Mouse (Mus musculus) hindbrain, postnatal 0 days (tissue): ENCODE results near the gene Mrps18c. TPM values are rescaled to one million over a fixed set of nuclear protein-coding genes. Genes with fewer than 3 reads are reported as not detected.
A peak's percentile ranks its signal among the peaks of the same experiment; 100 is the strongest.

Source experiments
- ATAC-seq: fragments of 200-750 bp; cut with Nextera tagmentation; 2 replicates; pipeline ENCODE4 v1.8.0; 2017; ENCODE audit warnings: mild to moderate bottlenecking, moderate TSS enrichment, moderate library complexity
- DNase-seq: peaks from one replicate; pipeline ENCODE4 v3.0.0-alpha.2; 2015; ENCODE audit warnings: low spot score
- H3K27ac ChIP-seq: fragments of 300-500 bp; sonication (generic); 2 replicates; pipeline ENCODE4 v1.5.1; 2014; ENCODE audit warnings: mild to moderate bottlenecking
- H3K27me3 ChIP-seq: fragments of 300-500 bp; sonication (generic); 2 replicates; pipeline ENCODE4 v1.6.1; 2014; ENCODE audit warnings: low read length, mixed read lengths; ENCODE audit not compliant: insufficient read depth
- H3K36me3 ChIP-seq: fragments of 300-500 bp; sonication (generic); 2 replicates; pipeline ENCODE4 v1.6.1; 2014; ENCODE audit warnings: low read length, mixed read lengths; ENCODE audit not compliant: insufficient read depth
- H3K4me1 ChIP-seq: fragments of 300-500 bp; sonication (generic); 2 replicates; pipeline ENCODE4 v1.6.1; 2014; ENCODE audit warnings: antibody characterized with exemption, low read length, mixed read lengths; ENCODE audit not compliant: insufficient read depth
- H3K4me2 ChIP-seq: fragments of 300-500 bp; sonication (generic); 2 replicates; pipeline ENCODE4 v1.6.1; 2014; ENCODE audit warnings: low read depth, mild to moderate bottlenecking, low read length, moderate library complexity, mixed read lengths
- H3K4me3 ChIP-seq: fragments of 300-500 bp; sonication (generic); 2 replicates; pipeline ENCODE4 v1.5.1; 2014; ENCODE audit warnings: low read length
- H3K9ac ChIP-seq: fragments of 300-500 bp; sonication (generic); replicated peaks from 2 replicates; pipeline ENCODE4 v1.6.1; 2014; ENCODE audit warnings: mild to moderate bottlenecking, low read length, moderate library complexity, mixed read lengths
- H3K9me3 ChIP-seq: fragments of 300-500 bp; sonication (generic); 2 replicates; pipeline ENCODE4 v1.6.1; 2016; ENCODE audit warnings: low read length, mixed read lengths
- CTCF ChIP-seq: IDR thresholded peaks from 2 replicates; pipeline ENCODE4 v1.5.1; 2016; ENCODE audit warnings: antibody characterized with exemption, control low read depth, low read depth
- WGBS: fragments of 180-500 bp; shearing (Covaris S2); extraction: QIAGEN DNeasy Blood & Tissue Kit; methylation state at CpG from one replicate; pipeline ENCODE4 v1.1.7; 2014; 5-methylcytosine and 5-hydroxymethylcytosine counted together
- polyA plus RNA-seq: library from polyadenylated mRNA; unstranded; fragments of >200 nt; fragmentation: Nextera tagmentation; extraction: Ambion mirVana; gene quantifications from 2 replicates; pipeline ENCODE4 v1.2.1, GENCODE M21; 2015
- total RNA-seq: library from RNA; depleted of rRNA; stranded (reverse); fragments of >200 nt; gene quantifications from 2 replicates; pipeline ENCODE4 v1.2.3, GENCODE M21; 2014

Mrps18c gene
- total and polyA plus RNA-seq, 2 experiments from 2014 or later, result 26.3 to 192 TPM

DNA sequence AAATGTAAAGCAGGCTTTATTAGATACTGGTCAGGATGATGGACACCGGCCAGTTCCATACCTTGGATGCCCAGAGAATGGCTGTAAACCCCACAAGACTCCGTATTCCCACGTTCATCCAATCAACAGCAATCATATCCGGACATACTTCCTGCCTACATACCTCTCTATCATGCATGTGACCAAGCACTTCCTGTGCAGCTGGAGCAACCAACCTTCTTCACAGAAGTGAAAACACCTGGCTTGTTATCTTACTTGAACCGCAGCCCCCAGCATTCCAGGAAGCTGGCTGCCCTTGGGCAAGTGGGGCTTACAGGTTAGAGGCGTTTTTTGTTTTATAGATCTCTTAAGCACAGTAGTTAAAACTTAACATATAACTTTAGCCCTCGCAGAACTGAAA, 24.4 kb downstream of the Mrps18c start:
- DNase-seq (no peak), ATAC-seq (no peak)
- no peak overlapping the region for H3K27ac ChIP-seq
- no peaks in the 10 kb centered on the region for H3K9me3 ChIP-seq
- no peak for TF ChIP-seq CTCF
- H3K9ac ChIP-seq, result no peak overlapping the region
- H3K4me3 ChIP-seq, result no peak overlapping the region
- no peak overlapping the region for H3K4me2 ChIP-seq
- WGBS, result 90% methylated on average over 7 of the region's 7 CpGs
- no peaks in the 10 kb centered on the region for H3K27me3 ChIP-seq
- H3K4me1 ChIP-seq, result no peaks in the 10 kb centered on the region
- no peaks in the 10 kb centered on the region for H3K36me3 ChIP-seq

DNA sequence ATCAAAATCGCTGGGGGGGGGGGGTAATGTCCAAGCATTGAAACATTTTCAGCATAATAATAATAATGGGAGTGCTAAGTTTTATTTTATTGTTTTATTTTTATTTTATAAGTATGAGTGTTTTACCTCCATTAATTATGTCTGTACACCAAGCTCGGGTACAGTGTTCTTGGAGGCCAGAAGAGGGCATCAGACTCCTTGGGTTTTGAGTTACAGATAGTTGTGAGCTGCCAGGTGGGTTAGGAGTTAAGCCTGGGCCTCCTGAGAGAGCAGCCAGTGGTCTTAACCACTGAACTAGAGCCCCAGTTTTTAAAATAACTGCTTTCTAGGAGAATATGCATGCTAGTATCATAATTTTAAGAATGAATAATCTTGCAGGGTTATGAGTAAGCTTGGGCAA, 27.5 kb downstream of the Mrps18c start:
- Histone ChIP-seq H3K9me3 (no peaks in the 10 kb centered on the region), H3K4me3 (no peak overlapping the region), H3K4me1 (no peaks in the 10 kb centered on the region), H3K9ac (no peak overlapping the region), H3K27ac (no peak overlapping the region), H3K4me2 (no peak overlapping the region), H3K27me3 (no peaks in the 10 kb centered on the region), H3K36me3 (no peaks in the 10 kb centered on the region)
- WGBS, result 16% methylated on average over 2 of the region's 2 CpGs
- TF ChIP-seq CTCF, result peak; percentile 56
- DNase-seq (peak; percentile 31), ATAC-seq (no peak)

DNA sequence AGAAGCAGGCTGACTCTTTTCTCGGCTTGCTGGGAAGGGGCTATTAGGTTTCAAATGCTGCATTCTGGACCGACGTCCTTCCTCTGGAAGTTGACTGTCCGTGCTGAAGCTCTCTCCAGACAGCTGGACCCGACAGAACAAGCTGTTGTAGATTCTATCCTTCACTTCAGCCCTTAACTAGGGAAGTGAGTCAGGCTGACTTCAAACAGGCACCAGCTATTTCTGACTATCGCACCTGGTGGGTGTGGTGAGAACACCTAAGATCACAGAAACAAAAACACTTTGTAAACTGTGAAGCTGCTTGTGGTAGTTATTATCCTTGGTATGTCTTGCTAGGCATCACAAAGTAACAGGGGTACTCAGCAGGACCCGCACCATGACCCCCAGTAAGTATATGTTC, 28.1 kb downstream of the Mrps18c start:
- Histone ChIP-seq H3K4me3 (no peak overlapping the region), H3K4me1 (no peaks in the 10 kb centered on the region), H3K27ac (no peak overlapping the region), H3K36me3 (no peaks in the 10 kb centered on the region), H3K9me3 (no peaks in the 10 kb centered on the region), H3K9ac (no peak overlapping the region), H3K4me2 (no peak overlapping the region), H3K27me3 (no peaks in the 10 kb centered on the region)
- no peak for DNase-seq
- 79% methylated on average over 7 of the region's 7 CpGs for WGBS
- ATAC-seq, result no peak
- TF ChIP-seq CTCF, result no peak

DNA sequence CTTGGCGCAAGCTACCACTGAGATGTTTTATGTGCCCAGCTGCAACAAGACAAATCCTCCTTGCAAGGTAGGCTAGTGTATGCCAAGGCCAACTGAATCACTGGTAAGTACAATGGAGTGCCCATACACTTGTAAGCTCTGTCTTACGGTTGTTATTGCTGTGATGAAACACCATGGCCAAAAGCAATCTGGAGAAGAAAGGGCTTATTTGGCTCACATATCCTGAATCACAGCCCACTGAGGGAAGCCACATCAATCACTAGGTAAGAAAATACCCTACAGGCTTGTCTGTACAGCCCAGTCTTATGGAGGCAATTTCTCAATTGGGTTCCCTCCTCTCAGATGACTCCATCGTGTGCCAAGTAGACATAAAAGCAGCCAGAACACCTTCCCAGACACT, 30.3 kb downstream of the Mrps18c start:
- no peak overlapping the region for H3K4me3 ChIP-seq
- DNase-seq (no peak), ATAC-seq (no peak)
- no peaks in the 10 kb centered on the region for H3K4me1 ChIP-seq
- no peak for TF ChIP-seq CTCF
- no peak overlapping the region for H3K27ac ChIP-seq
- 73% methylated on average over 3 of the region's 3 CpGs for WGBS
- H3K36me3 ChIP-seq, result no peaks in the 10 kb centered on the region
- no peaks in the 10 kb centered on the region for H3K27me3 ChIP-seq
- H3K4me2 ChIP-seq, result no peak overlapping the region
- no peak overlapping the region for H3K9ac ChIP-seq
- no peaks in the 10 kb centered on the region for H3K9me3 ChIP-seq

DNA sequence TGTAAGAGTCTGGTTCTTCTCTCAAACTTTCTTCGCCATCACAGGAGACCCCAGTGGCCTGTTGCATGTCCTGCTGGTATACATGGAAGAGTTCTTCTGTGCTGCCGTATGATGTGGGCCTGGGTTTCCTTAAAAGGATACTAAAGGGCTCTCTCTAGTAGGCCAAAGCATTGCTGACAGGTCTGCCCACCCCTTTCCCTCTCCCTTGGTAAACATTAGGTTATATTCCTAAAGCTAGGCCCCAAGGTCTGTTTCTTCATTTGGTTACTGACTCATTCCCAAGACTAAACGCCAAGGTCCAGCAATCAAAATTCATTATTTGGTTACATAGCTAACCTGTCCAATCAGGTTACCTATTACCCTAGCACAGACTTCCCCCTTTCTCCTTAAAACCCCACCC, 34.3 kb downstream of the Mrps18c start:
- no peak overlapping the region for H3K4me3 ChIP-seq
- no peaks in the 10 kb centered on the region for H3K36me3 ChIP-seq
- no peak overlapping the region for H3K4me2 ChIP-seq
- no peak overlapping the region for H3K27ac ChIP-seq
- no peak for TF ChIP-seq CTCF
- no peak for DNase-seq
- no peaks in the 10 kb centered on the region for H3K27me3 ChIP-seq
- 91% methylated on average over 3 of the region's 3 CpGs for WGBS
- H3K4me1 ChIP-seq, result no peaks in the 10 kb centered on the region
- H3K9ac ChIP-seq, result no peak overlapping the region
- H3K9me3 ChIP-seq, result no peaks in the 10 kb centered on the region
- ATAC-seq, result no peak

DNA sequence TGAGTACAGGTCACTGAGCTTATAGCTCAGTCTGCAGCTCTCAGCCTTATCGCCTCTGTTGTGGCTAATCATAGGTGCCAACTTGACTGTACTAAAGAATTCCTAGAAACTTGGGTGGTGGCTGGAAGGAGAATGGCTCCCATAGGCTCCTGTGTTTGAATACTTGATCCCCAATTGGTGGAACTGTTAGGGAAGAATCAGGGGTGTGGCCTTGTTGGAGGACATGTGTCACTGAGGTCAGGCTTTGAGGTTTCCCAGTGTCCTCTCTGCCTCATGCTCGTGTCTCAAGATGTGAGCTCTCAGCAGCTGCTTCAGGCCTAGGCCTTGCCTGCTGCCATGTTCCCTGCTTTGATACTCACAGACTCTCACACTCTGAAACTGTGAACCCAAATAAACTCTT, 35.4 kb downstream of the Mrps18c start:
- no peak for TF ChIP-seq CTCF
- DNase-seq, result no peak
- WGBS, result 75% methylated on average over 2 of the region's 2 CpGs
- Histone ChIP-seq H3K9me3 (no peaks in the 10 kb centered on the region), H3K4me1 (no peaks in the 10 kb centered on the region), H3K4me3 (no peak overlapping the region), H3K9ac (no peak overlapping the region), H3K4me2 (no peak overlapping the region), H3K36me3 (no peaks in the 10 kb centered on the region), H3K27ac (no peak overlapping the region), H3K27me3 (no peaks in the 10 kb centered on the region)
- ATAC-seq, result no peak

DNA sequence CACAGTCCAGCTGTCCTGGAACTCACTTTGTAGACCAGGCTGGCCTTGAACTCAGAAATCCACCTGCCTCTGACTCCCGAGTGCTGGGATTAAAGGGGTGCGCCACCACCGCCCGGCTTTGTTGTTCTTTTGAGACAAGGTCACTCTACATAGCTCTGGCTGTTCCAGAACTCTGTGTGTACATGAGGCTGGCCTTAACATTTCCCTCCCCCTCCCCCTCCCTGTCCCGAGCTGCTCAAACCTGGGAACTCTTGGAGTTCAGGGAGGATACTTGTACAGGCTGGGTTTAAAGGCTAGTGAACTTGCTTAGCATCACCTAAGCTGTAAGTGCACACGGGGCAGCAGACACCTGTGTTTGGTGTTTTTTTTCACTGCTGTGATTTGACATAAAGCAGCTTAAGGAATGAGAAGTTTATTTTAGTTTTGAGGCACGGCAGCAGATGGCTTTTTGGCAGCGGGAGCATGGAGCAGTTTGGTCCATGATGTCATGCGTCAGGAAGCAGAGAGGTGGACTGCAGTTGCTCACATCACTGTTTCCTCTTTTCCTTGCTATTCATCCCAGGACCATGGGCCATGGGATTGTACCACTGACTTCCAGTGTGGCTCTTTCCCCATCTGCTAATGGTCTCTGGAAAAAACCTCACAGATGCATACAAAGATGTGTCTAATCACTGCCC, 37.6 kb downstream of the Mrps18c start:
- no peak for TF ChIP-seq CTCF
- DNase-seq, result no peak
- Histone ChIP-seq H3K4me3 (no peak overlapping the region), H3K4me2 (no peak overlapping the region), H3K9me3 (no peaks in the 10 kb centered on the region), H3K27ac (no peak overlapping the region), H3K36me3 (no peaks in the 10 kb centered on the region), H3K4me1 (no peaks in the 10 kb centered on the region), H3K27me3 (no peaks in the 10 kb centered on the region), H3K9ac (no peak overlapping the region)
- 70% methylated on average over 9 of the region's 9 CpGs for WGBS
- no peak for ATAC-seq
